Mouse (Mus musculus): Measurements from ENCODE around the gene Gata1.

DNA sequence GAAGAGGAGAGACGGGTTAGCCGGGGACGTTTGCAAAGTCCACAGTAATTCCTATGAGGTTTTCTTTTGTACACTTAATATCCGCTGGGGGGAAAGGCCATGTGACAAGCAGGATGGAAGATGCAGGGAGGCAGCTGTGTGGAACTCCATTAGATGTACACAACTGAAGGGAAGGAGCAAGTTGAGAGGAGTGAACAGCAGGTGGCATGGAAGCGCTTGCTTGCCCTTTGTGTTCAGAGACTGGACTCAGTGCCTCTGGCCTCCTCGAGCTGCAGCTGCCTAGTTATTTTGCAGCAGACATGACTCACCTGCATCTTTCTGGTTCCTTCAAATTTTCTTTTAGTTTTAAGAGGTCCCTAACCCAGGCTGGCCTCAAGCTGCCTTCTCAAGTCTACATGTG lies 67.4 kb downstream of the Gata1 start:
- no peak for TF ChIP-seq CTCF (IDR thresholded peaks at IDR 0.05; ENCODE audit: low read depth)
- TF ChIP-seq EP300 (IDR thresholded peaks at IDR 0.05; ENCODE audit: low read depth) = no peak

Data from liver, embryonic 14.5 days (tissue).